Mouse (Mus musculus): ENCODE results near the gene Ap1m2. TPM values are rescaled to one million over a fixed set of nuclear protein-coding genes. Genes with fewer than 3 reads are reported as not detected.

The Ap1m2 gene
- not detected in 2 replicates for polyA plus RNA-seq (2011; ENCODE audit: insufficient read length, low read depth, missing spikeins)

DNA sequence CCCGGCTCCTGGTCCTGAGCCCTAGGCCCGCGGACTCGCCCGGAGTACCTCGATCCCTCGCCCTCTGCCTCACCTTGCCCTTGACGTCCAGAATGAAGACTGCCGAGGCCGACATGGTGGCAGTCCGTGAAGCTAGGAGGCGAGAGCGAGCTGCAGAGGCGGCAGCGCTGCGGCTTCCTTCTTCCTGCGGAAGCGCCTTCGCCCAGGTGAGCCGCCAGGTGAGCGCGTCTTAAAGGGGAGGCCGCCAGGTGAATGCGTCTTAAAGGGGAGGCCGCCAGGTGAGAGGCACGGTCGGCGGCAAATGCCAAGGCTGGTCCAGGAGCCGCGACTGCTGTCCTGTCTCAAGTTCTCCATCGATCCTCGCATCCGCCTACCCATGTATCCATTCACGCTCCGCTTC is at the start of gene Ap1m2:
Gene Ap1m2, minus strand, starts transcription at position 204 of the 400 bp plus-strand sequence.
- TF ChIP-seq POLR2A (IDR thresholded peaks at IDR 0.05; ENCODE audit: low read depth, low read length): no peak
- TF ChIP-seq CTCF (IDR thresholded peaks at IDR 0.05; ENCODE audit: borderline replicate concordance, insufficient read depth, low read length): no peak
- no peak within 1 kb of the TSS for H3K4me3 ChIP-seq (ENCODE audit: insufficient read depth, low read length)
- H3K4me1 ChIP-seq (ENCODE audit: control insufficient read depth, insufficient read depth, low read length): no peaks in the 10 kb centered on the region
- no peak within 1 kb of the TSS for H3K27ac ChIP-seq (ENCODE audit: insufficient read depth, low read length)

DNA sequence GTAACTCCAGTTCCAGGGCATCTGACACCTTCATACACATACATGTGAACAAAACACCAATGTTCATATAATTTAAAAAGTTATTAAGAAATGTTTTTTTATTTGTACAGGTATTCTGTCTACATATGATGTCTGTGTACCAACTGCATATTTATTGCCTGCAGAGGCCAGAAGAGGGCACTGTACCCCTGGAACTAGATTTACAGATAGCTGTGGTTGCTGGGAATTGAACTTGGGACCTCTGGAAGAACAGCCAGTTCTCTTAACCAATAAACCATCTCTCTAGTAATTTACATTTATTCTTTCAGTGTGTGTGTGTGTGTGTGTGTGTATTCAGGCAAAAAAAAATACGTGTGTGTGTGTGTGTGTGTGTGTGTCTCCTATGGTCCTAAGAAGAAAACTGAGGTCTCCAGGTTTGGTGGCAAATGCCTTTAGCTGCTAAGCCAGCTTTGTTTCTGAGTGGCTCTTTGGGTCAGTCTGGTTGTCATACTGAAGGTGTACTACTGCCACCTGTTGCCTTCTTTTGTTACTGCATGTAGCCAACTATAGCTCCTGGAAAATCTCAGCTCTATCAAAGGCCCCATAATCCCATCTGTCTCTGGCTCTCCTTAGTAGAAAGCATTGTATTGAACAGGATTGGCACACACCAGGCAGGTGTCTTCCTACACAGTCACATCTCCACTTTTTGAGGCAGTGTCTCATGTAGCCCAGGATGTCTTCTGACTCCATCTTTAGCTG is 45.0 kb upstream of the Ap1m2 start:
- Histone ChIP-seq H3K4me3 (ENCODE audit: insufficient read depth, low read length) (no peak overlapping the region), H3K27ac (ENCODE audit: insufficient read depth, low read length) (no peak overlapping the region), H3K4me1 (ENCODE audit: control insufficient read depth, insufficient read depth, low read length) (no peaks in the 10 kb centered on the region)
- TF ChIP-seq POLR2A (IDR thresholded peaks at IDR 0.05; ENCODE audit: low read depth, low read length) (no peak), CTCF (IDR thresholded peaks at IDR 0.05; ENCODE audit: borderline replicate concordance, insufficient read depth, low read length) (no peak)

GRCm38 (mm10) chr9:21354796-21355195 is 42.7 kb upstream of the Ap1m2 start:
- H3K4me3 ChIP-seq (ENCODE audit: insufficient read depth, low read length): no peak overlapping the region
- no peak overlapping the region for H3K27ac ChIP-seq (ENCODE audit: insufficient read depth, low read length)
- TF ChIP-seq CTCF (IDR thresholded peaks at IDR 0.05; ENCODE audit: borderline replicate concordance, insufficient read depth, low read length) (no peak), POLR2A (IDR thresholded peaks at IDR 0.05; ENCODE audit: low read depth, low read length) (no peak)
- no peaks in the 10 kb centered on the region for H3K4me1 ChIP-seq (ENCODE audit: control insufficient read depth, insufficient read depth, low read length)

DNA sequence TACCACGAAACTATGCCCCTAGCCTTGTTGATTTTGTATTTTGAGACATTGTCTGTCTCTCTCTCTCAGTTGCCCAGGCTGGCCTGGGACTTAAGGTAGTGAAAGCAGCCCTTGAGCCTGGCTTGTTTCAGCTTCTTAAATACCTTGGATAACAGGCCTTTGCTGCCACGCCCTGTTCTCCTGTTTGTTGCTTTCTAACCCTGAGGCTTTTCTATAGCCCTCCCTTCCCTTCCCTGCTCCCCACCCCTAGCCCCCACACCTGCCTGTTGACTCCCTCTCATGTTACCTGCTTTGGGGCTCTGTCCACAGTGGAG is 41.2 kb upstream of the Ap1m2 start:
- Histone ChIP-seq H3K4me3 (ENCODE audit: insufficient read depth, low read length) (no peak overlapping the region), H3K27ac (ENCODE audit: insufficient read depth, low read length) (no peak overlapping the region), H3K4me1 (ENCODE audit: control insufficient read depth, insufficient read depth, low read length) (no peaks in the 10 kb centered on the region)
- no peak for TF ChIP-seq CTCF (IDR thresholded peaks at IDR 0.05; ENCODE audit: borderline replicate concordance, insufficient read depth, low read length)
- TF ChIP-seq POLR2A (IDR thresholded peaks at IDR 0.05; ENCODE audit: low read depth, low read length): no peak

- H3K4me3 ChIP-seq (ENCODE audit: insufficient read depth, low read length): no peak overlapping the region
- TF ChIP-seq CTCF (IDR thresholded peaks at IDR 0.05; ENCODE audit: borderline replicate concordance, insufficient read depth, low read length) (no peak), POLR2A (IDR thresholded peaks at IDR 0.05; ENCODE audit: low read depth, low read length) (no peak)
- no peak overlapping the region for H3K27ac ChIP-seq (ENCODE audit: insufficient read depth, low read length)
- no peaks in the 10 kb centered on the region for H3K4me1 ChIP-seq (ENCODE audit: control insufficient read depth, insufficient read depth, low read length)
Measured at GRCm38 (mm10) chr9:21352463-21353372, 40.6 kb upstream of the Ap1m2 start.

DNA sequence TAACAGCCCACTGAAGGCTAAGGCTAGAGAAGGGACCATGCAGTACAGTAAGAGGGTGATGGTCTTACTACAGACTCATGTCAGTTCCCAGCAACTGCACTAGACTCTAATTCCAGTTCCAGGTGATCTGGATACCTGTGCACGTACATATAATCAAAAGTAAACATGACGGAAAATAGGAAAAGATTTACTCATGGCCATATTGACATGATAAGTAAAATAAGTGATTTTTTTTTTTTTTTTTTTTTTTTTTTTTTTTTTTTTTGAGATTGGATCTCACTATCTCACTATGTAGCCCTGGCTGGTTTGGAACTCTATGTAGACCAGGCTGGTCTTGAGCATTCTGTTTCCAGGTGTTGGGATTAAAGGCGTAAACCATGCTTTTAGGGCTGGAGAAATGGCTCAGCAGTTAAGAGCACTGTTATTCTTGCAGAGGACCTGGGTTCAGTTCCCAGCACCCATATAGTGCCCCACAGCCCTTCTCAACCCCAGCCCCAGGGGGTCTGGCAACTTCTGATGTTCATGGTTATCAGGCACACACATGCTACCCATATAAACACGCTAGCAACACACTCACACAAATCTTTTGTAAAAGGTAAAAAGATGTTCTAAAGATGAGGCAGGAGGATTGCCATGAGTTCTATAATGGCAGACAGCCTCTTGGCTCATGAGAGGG is 39.7 kb upstream of the Ap1m2 start:
- Histone ChIP-seq H3K4me1 (ENCODE audit: control insufficient read depth, insufficient read depth, low read length) (no peaks in the 10 kb centered on the region), H3K27ac (ENCODE audit: insufficient read depth, low read length) (no peak overlapping the region), H3K4me3 (ENCODE audit: insufficient read depth, low read length) (no peak overlapping the region)
- TF ChIP-seq CTCF (IDR thresholded peaks at IDR 0.05; ENCODE audit: borderline replicate concordance, insufficient read depth, low read length) (no peak), POLR2A (IDR thresholded peaks at IDR 0.05; ENCODE audit: low read depth, low read length) (no peak)

DNA sequence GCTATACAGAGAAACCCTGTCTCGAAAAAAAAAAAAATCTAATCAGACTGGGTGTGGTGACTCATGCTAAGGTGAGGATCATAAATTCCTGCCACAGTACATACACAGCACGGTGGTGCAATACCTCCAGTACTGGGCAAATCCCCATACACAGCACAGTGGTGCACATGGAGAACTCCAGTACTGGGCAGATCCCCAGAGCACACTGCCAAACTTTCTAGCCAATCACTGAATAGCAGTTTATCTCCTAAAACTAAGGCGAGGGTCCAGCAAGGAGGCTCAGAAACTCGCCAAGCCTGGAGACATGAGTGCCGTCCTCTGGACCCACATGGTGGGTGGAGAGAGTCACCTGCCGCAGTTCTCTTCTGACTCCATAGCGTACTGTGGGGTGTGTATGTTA is 39.0 kb upstream of the Ap1m2 start:
- Histone ChIP-seq H3K27ac (ENCODE audit: insufficient read depth, low read length) (no peak overlapping the region), H3K4me3 (ENCODE audit: insufficient read depth, low read length) (no peak overlapping the region), H3K4me1 (ENCODE audit: control insufficient read depth, insufficient read depth, low read length) (no peaks in the 10 kb centered on the region)
- TF ChIP-seq POLR2A (IDR thresholded peaks at IDR 0.05; ENCODE audit: low read depth, low read length) (no peak), CTCF (IDR thresholded peaks at IDR 0.05; ENCODE audit: borderline replicate concordance, insufficient read depth, low read length) (no peak)

DNA sequence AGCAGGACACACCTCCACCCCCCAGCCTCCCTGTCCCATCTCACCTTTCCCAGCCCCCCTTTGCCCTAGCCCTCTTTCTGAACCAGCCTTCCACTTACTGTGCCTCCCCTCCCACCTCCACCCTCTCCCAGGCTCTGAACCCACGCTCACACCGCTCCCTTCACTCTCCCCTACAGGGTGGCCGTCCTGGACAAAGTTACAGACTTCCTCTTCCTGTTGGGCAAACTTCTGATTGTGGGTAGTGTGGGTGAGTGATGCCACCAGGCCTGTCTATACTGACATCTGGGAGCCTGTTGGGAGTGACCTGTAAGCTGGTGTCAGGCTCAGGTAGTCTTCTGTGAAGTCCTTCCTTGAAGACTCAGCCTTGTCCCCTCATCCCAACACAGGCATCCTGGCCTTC is 36.0 kb upstream of the Ap1m2 start:
- no peak for TF ChIP-seq CTCF (IDR thresholded peaks at IDR 0.05; ENCODE audit: borderline replicate concordance, insufficient read depth, low read length)
- no peak for TF ChIP-seq POLR2A (IDR thresholded peaks at IDR 0.05; ENCODE audit: low read depth, low read length)
- Histone ChIP-seq H3K4me1 (ENCODE audit: control insufficient read depth, insufficient read depth, low read length) (no peaks in the 10 kb centered on the region), H3K27ac (ENCODE audit: insufficient read depth, low read length) (no peak overlapping the region), H3K4me3 (ENCODE audit: insufficient read depth, low read length) (no peak overlapping the region)

DNA sequence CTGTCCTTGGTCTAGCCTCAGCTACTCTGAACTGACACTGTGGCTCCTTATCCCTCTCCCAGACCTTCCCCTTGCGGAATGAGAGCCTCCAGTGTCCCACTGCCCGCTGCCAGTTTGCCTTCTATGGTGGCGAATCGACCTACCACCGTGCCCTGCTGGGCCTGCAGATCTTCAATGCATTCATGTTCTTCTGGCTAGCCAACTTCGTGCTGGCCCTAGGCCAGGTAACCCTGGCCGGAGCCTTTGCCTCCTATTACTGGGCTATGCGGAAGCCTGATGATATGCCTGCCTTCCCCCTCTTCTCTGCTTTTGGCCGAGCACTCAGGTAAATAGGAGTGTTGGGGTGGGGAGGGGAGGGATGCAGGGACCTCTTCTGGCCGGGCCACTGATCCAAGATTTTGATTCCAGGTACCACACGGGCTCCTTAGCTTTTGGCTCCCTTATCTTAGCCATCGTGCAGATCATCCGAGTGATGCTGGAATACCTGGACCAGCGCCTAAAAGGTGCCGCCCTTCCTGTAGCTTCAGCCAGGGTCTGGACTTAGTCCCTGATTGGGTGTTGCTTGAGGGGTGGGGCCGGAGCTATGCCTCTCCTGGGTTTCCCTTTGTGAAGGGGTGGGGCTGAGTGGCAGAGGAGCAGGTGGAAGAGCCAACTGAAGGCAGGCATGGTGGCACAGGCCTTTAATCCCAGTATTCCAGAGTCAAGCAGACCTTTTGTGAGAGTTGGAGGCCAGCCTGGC is 34.7 kb upstream of the Ap1m2 start:
- H3K27ac ChIP-seq (ENCODE audit: insufficient read depth, low read length): no peak overlapping the region
- no peaks in the 10 kb centered on the region for H3K4me1 ChIP-seq (ENCODE audit: control insufficient read depth, insufficient read depth, low read length)
- H3K4me3 ChIP-seq (ENCODE audit: insufficient read depth, low read length): no peak overlapping the region
- TF ChIP-seq CTCF (IDR thresholded peaks at IDR 0.05; ENCODE audit: borderline replicate concordance, insufficient read depth, low read length) (no peak), POLR2A (IDR thresholded peaks at IDR 0.05; ENCODE audit: low read depth, low read length) (no peak)
